Mouse (Mus musculus): ENCODE data around the gene Gm10192.
A peak's percentile ranks its signal among the peaks of the same experiment; 100 is the strongest.
"Not testable (repeated sequence)": the region's sequence is repeated elsewhere in the genome, so short reads cannot be mapped to it uniquely, and the experiment has no call there.

Gene Gm10192

GRCm38 (mm10) chr4:97183066-97183465 is at the start of gene Gm10192:
TSS of gene Gm10192 (minus strand) at chr4:97183166.
- DNase-seq (ENCODE audit: low spot score), result not testable (repeated sequence)

GRCm38 (mm10) chr4:97230411-97231104 is 47.6 kb upstream of the Gm10192 start:
- no peak for DNase-seq (ENCODE audit: low spot score)

GRCm38 (mm10) chr4:97219701-97220100 is 36.7 kb upstream of the Gm10192 start:
- no peak for DNase-seq (ENCODE audit: low spot score)

GRCm38 (mm10) chr4:97217906-97218305 is 34.9 kb upstream of the Gm10192 start:
- no peak for DNase-seq (ENCODE audit: low spot score)

GRCm38 (mm10) chr4:97212514-97212913 is 29.5 kb upstream of the Gm10192 start:
- no peak for DNase-seq (ENCODE audit: low spot score)

- DNase-seq (ENCODE audit: low spot score), result not testable (repeated sequence)
Observed at GRCm38 (mm10) chr4:97202986-97203385, 20.0 kb upstream of the Gm10192 start.

DNA sequence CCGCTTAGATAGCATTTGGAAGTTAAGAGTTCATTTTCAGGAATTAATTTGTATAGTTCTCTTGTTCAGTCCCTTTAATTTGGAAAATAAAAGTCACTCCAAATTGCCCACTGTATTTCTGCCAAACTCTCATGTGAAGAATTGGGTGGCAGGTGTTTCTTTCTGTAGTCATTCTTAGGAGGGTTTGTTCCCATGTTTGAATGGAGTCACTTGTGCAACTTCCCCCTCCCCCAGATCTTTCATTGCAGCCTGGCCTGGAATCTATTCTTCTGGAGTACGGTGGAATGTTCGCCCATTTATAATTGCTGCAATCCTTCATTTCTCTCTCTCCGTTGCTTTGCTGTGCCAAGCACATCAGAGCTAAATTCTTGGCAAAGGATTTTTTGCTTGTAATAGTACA is 10.2 kb upstream of the Gm10192 start:
- DNase-seq (ENCODE audit: low spot score), result peak; percentile 7

GRCm38 (mm10) chr4:97192601-97193000 is 9.6 kb upstream of the Gm10192 start:
- no peak for DNase-seq (ENCODE audit: low spot score)

DNA sequence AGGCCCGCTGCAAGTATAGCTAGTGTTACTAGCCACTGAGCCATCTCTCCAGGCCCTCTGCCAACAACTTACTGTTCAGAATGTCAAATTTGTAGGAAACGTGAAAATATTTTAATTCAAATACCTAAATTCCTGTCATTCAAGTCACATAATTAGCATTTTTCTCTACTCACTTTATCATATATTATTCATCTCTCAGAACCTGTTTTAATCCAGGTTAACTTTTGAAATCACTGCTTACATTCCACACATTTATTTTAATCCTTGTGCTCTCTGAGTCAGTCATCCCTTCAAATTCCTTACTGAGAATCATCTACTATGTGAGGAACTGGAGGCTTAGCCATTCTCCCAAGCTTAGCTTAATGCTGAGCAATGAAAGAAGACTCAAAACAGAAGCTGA is 2.6 kb downstream of the Gm10192 start:
- no peak for DNase-seq (ENCODE audit: low spot score)

GRCm38 (mm10) chr4:97156841-97157345 is 26.1 kb downstream of the Gm10192 start:
- no peak for DNase-seq (ENCODE audit: low spot score)

GRCm38 (mm10) chr4:97156084-97156483 is 26.9 kb downstream of the Gm10192 start:
- no peak for DNase-seq (ENCODE audit: low spot score)

DNA sequence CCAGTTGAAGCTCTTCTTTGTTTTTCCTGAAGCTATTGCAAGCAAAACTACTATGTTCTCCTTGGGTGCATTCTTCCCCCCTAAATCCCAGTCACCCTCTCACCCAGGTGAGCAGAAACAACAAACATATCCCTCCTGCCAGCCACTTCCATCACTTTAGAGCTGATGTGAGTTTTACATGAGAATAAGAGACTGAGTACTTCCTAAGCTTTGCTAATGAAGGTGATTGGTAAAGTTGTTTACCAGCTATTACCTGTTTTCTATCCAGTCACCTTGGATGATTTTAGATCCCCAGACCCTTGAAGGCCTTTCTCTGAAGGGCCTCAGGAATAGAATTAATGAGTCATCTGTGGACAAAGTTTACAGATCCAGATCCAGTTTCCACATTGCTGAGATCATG is 29.4 kb downstream of the Gm10192 start:
- no peak for DNase-seq (ENCODE audit: low spot score)

GRCm38 (mm10) chr4:97142484-97142883 is 40.5 kb downstream of the Gm10192 start:
- DNase-seq (ENCODE audit: low spot score), result no peak

All from ovary, adult 18-20 months (tissue).